ENCODE assay signal across 8 mouse cellular contexts in genomic region chr7:80803173-80803872, GRCm38 (mm10). TPM values are rescaled to one million over a fixed set of nuclear protein-coding genes. Genes with fewer than 3 reads are reported as not detected.
A peak's percentile ranks its signal among the peaks of the same experiment; 100 is the strongest.
DNase-seq lines count a peak whose midpoint lies in the region; ATAC-seq and TF ChIP-seq lines count a peak whose summit lies in the region.

No protein-coding gene starts in this region.

- H3K36me3 ChIP-seq in forebrain, embryonic 11.5 days (ENCODE audit: control insufficient read depth, insufficient read depth, low read length): no peaks in the 10 kb centered on the region
- H3K36me3 ChIP-seq in heart, embryonic 16.5 days (ENCODE audit: control insufficient read depth, insufficient read depth): peaks cover 14% of the 10 kb centered on the region
- H3K36me3 ChIP-seq in liver, embryonic 14.5 days (replicated peaks; ENCODE audit: control insufficient read depth, insufficient read depth, low read depth): no peaks in the 10 kb centered on the region
- peaks cover 9% of the 10 kb centered on the region for H3K36me3 ChIP-seq in stomach, postnatal 0 days (ENCODE audit: control insufficient read depth, insufficient read depth, low read length)

- DNase-seq in ES-CJ7 (ENCODE audit: low read depth, low spot score): peak; percentile 96
- DNase-seq in c-Kit-positive CD71-positive TER-119-positive erythroid progenitor cells, embryonic 14.5 days (ENCODE audit: low spot score): peak; percentile 95
- peak; percentile 98 for DNase-seq in forebrain, embryonic 11.5 days (ENCODE audit: low spot score)
- DNase-seq in kidney, postnatal 25 days: peak; percentile 97 to 98
- peak; percentile 89 to 93 (median 91) for DNase-seq in liver, embryonic 14.5 days (ENCODE audit: low read depth in 3 of 3, low spot score in 3 of 3)
- DNase-seq in neural tube, embryonic 10.5 days (ENCODE audit: extremely low spot score, low spot score): peak; percentile 95
- DNase-seq in stomach, postnatal 0 days (ENCODE audit: low spot score): peak; percentile 99

- under 1% methylated on average over 47 of the region's 47 CpGs for WGBS in forebrain, embryonic 11.5 days
- WGBS in heart, embryonic 16.5 days: under 1% methylated on average over 44 of the region's 47 CpGs
- under 1% methylated on average over 47 of the region's 47 CpGs for WGBS in liver, embryonic 14.5 days (ENCODE audit: insufficient replicate concordance)
- WGBS in stomach, postnatal 0 days: under 1% methylated on average over 40 of the region's 47 CpGs

- ATAC-seq in forebrain, embryonic 11.5 days (replicated peaks; ENCODE audit: low FRiP score): peak; percentile 99
- ATAC-seq in heart, embryonic 16.5 days (replicated peaks; ENCODE audit: extremely low read depth, insufficient read depth, low FRiP score): peak; percentile 98
- ATAC-seq in liver, embryonic 14.5 days (ENCODE audit: insufficient read depth): peak; percentile 99
- ATAC-seq in stomach, postnatal 0 days (ENCODE audit: low FRiP score, low TSS enrichment): peak; percentile 98

- peak overlapping the region; percentile 77 for H3K4me3 ChIP-seq in forebrain, embryonic 11.5 days (ENCODE audit: low read depth, low read length)
- H3K4me3 ChIP-seq in heart, embryonic 16.5 days (ENCODE audit: low read length): peak overlapping the region; percentile 63
- peak overlapping the region; percentile 60 to 69 for H3K4me3 ChIP-seq in liver, embryonic 14.5 days (ENCODE audit: insufficient read depth in 1 of 2, low read depth in 2 of 2, low read length in 2 of 2)
- peak overlapping the region; percentile 89 for H3K4me3 ChIP-seq in stomach, postnatal 0 days (ENCODE audit: low read depth, low read length)

- H3K9ac ChIP-seq in forebrain, embryonic 11.5 days (ENCODE audit: low read length): peak overlapping the region; percentile 84
- peak overlapping the region; percentile 79 for H3K9ac ChIP-seq in heart, embryonic 16.5 days (ENCODE audit: low read length)
- H3K9ac ChIP-seq in liver, embryonic 14.5 days (replicated peaks): peak overlapping the region; percentile 57
- H3K9ac ChIP-seq in stomach, postnatal 0 days (ENCODE audit: low read length): peak overlapping the region; percentile 87

- H3K27ac ChIP-seq in forebrain, embryonic 11.5 days (ENCODE audit: low read depth, low read length): no peak overlapping the region
- peak overlapping the region; percentile 86 for H3K27ac ChIP-seq in heart, embryonic 16.5 days (ENCODE audit: low read length)
- H3K27ac ChIP-seq in liver, embryonic 14.5 days: no peak overlapping the region
- peak overlapping the region; percentile 97 for H3K27ac ChIP-seq in stomach, postnatal 0 days (replicated peaks)

- TF ChIP-seq EP300 in liver, embryonic 14.5 days (IDR thresholded peaks at IDR 0.05; ENCODE audit: low read depth): 0 out of 2 replicates have a peak, but pooled peaks have one; percentile 1
- TF ChIP-seq EP300 in stomach, postnatal 0 days (optimal IDR thresholded peaks at IDR 0.05): no peak

- peak; percentile 32 for TF ChIP-seq CTCF in liver, embryonic 14.5 days (IDR thresholded peaks at IDR 0.05; ENCODE audit: low read depth)
- TF ChIP-seq CTCF in stomach, postnatal 0 days (IDR thresholded peaks at IDR 0.05; ENCODE audit: low read depth): peak; percentile 41

- peak overlapping the region; percentile 98 for H3K4me2 ChIP-seq in forebrain, embryonic 11.5 days (ENCODE audit: low read depth, low read length, severe bottlenecking)
- H3K4me2 ChIP-seq in heart, embryonic 16.5 days (ENCODE audit: low read depth, low read length): peak overlapping the region; percentile 78
- H3K4me2 ChIP-seq in liver, embryonic 14.5 days (ENCODE audit: low read depth): peak overlapping the region; percentile 73
- peak overlapping the region; percentile 58 for H3K4me2 ChIP-seq in stomach, postnatal 0 days (replicated peaks; ENCODE audit: low read depth)

- H3K4me1 ChIP-seq in forebrain, embryonic 11.5 days (replicated peaks; ENCODE audit: control insufficient read depth, insufficient read depth, low read length): no peaks in the 10 kb centered on the region
- H3K4me1 ChIP-seq in heart, embryonic 16.5 days (ENCODE audit: control insufficient read depth, insufficient read depth, low read length): peaks cover 14% of the 10 kb centered on the region
- peaks cover 8% of the 10 kb centered on the region in 2 experiments for H3K4me1 ChIP-seq in liver, embryonic 14.5 days (replicated peaks; ENCODE audit: control insufficient read depth in 2 of 2, insufficient read depth in 2 of 2, low read length in 1 of 2)
- peaks cover 5% of the 10 kb centered on the region for H3K4me1 ChIP-seq in stomach, postnatal 0 days (replicated peaks; ENCODE audit: control insufficient read depth, insufficient read depth)

- no peaks in the 10 kb centered on the region for H3K9me3 ChIP-seq in forebrain, embryonic 11.5 days (ENCODE audit: control insufficient read depth, low read length)
- H3K9me3 ChIP-seq in heart, embryonic 16.5 days (replicated peaks; ENCODE audit: control insufficient read depth, low read length): no peaks in the 10 kb centered on the region
- H3K9me3 ChIP-seq in liver, embryonic 14.5 days (ENCODE audit: control insufficient read depth, low read length): no peaks in the 10 kb centered on the region
- H3K9me3 ChIP-seq in stomach, postnatal 0 days (ENCODE audit: control insufficient read depth, low read length): no peaks in the 10 kb centered on the region

- no peaks in the 10 kb centered on the region for H3K27me3 ChIP-seq in forebrain, embryonic 11.5 days (ENCODE audit: control insufficient read depth, insufficient read depth, low read length)
- H3K27me3 ChIP-seq in heart, embryonic 16.5 days (ENCODE audit: control insufficient read depth, insufficient read depth, low read length): no peaks in the 10 kb centered on the region
- H3K27me3 ChIP-seq in liver, embryonic 14.5 days (ENCODE audit: control insufficient read depth, insufficient read depth, low read length): no peaks in the 10 kb centered on the region
- H3K27me3 ChIP-seq in stomach, postnatal 0 days (ENCODE audit: control insufficient read depth, insufficient read depth, low read length): no peaks in the 10 kb centered on the region

RNA-seq across cellular contexts. Expression of gene Iqgap1, which starts 22.5 kb away (rescaled TPM):
- polyA plus RNA-seq in forebrain, embryonic 11.5 days (2014; fragmentation: Nextera tagmentation; extraction: Ambion mirVana): 28.0 and 29.1 TPM in 2 replicates
- 49.0 and 51.6 TPM in 2 replicates for polyA plus RNA-seq in heart, embryonic 16.5 days (2015; fragmentation: Nextera tagmentation; extraction: Ambion mirVana)
- polyA plus RNA-seq in liver, embryonic 14.5 days (2012; rRNA removed): 4.6 and 5.5 TPM in 2 replicates
- 11.2 and 11.6 TPM in 2 replicates for polyA plus RNA-seq in liver, embryonic 14.5 days (2014; fragmentation: Nextera tagmentation; extraction: Ambion mirVana)
- 52.8 and 58.0 TPM in 2 replicates for polyA plus RNA-seq in stomach, postnatal 0 days (2015; fragmentation: Nextera tagmentation; extraction: Ambion mirVana)

RNA-seq across cellular contexts. Expression of gene Zscan2, which starts 57.4 kb away (rescaled TPM):
- polyA plus RNA-seq in forebrain, embryonic 11.5 days (2014; fragmentation: Nextera tagmentation; extraction: Ambion mirVana): 3.3 and 3.8 TPM in 2 replicates
- 1.4 and 2.0 TPM in 2 replicates for polyA plus RNA-seq in heart, embryonic 16.5 days (2015; fragmentation: Nextera tagmentation; extraction: Ambion mirVana)
- 1.2 and 1.3 TPM in 2 replicates for polyA plus RNA-seq in liver, embryonic 14.5 days (2012; rRNA removed)
- 0.08 and 0.13 TPM in 2 replicates for polyA plus RNA-seq in liver, embryonic 14.5 days (2014; fragmentation: Nextera tagmentation; extraction: Ambion mirVana)
- 0.63 and 0.76 TPM in 2 replicates for polyA plus RNA-seq in stomach, postnatal 0 days (2015; fragmentation: Nextera tagmentation; extraction: Ambion mirVana)

Comparison
In these comparisons a context has a peak if more than half of its experiments do, and no peak if none do; other contexts are left out.
1. H3K27ac ChIP-seq: peak in heart, embryonic 16.5 days (single experiment) and stomach, postnatal 0 days (single experiment); none in forebrain, embryonic 11.5 days (single experiment) and liver, embryonic 14.5 days (single experiment).
2. Peak in every context shown above with its lines, with median percentiles within 50 percentile points of each other: DNase-seq, ATAC-seq, H3K4me2 ChIP-seq, H3K4me3 ChIP-seq and H3K9ac ChIP-seq.